Mouse (Mus musculus) cerebellum, adult 2 months (tissue): Measurements from ENCODE around the gene Coa6.

Source experiments
- CTCF ChIP-seq: fragments of 200-500 bp; IDR thresholded peaks from 2 replicates; pipeline ENCODE4 v1.5.1; 2011; ENCODE audit warnings: low read depth, mild to moderate bottlenecking, control low read depth, low read length, moderate library complexity, borderline replicate concordance; ENCODE audit not compliant: insufficient read depth
- POLR2A ChIP-seq: fragments of 200-500 bp; IDR thresholded peaks from 2 replicates; pipeline ENCODE4 v1.6.1; 2011; ENCODE audit warnings: low read length, control low read depth, borderline replicate concordance; ENCODE audit not compliant: insufficient read depth

DNA sequence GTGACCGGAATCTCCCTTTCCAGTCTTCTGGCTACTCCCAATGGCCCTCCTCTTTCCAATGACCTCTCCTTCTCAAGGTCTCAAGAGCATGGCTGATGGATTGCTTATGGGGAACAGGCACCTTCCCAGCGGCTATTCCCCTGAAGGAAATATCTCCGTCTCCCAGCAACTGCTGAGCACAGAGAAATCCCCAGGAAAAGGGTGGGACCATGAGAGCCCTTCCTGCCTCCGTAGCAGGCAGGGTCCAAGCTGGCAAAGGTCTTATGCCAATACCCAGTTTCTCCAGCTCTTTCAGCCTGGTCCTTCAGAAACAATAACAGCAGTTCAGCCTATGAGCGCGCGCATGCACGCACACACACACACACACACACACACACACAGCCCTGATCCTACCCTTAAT lies 28.8 kb downstream of the Coa6 start:
- TF ChIP-seq CTCF = no peak
- no peak for TF ChIP-seq POLR2A
